Mouse (Mus musculus) hindbrain, embryonic 14.5 days (tissue): ENCODE results near the gene Pip4k2b. TPM values are rescaled to one million over a fixed set of nuclear protein-coding genes. Genes with fewer than 3 reads are reported as not detected.
A peak's percentile ranks its signal among the peaks of the same experiment; 100 is the strongest.

Experiments used
- ATAC-seq: fragments of 200-750 bp; cut with Nextera tagmentation; 2 replicates; pipeline ENCODE4 v1.8.0; 2017; ENCODE audit warnings: moderate number of reproducible peaks, mild to moderate bottlenecking, moderate TSS enrichment, moderate library complexity; ENCODE audit not compliant: low FRiP score
- DNase-seq: peaks from one replicate; pipeline ENCODE4 v3.0.0-alpha.2; 2015; ENCODE audit warnings: low spot score
- H3K27ac ChIP-seq: fragments of 300-500 bp; sonication (generic); 2 replicates; pipeline ENCODE4 v1.5.1; 2014; ENCODE audit warnings: mild to moderate bottlenecking, moderate library complexity
- H3K27me3 ChIP-seq: fragments of 300-500 bp; sonication (generic); 2 replicates; pipeline ENCODE4 v1.6.1; 2014; ENCODE audit warnings: mild to moderate bottlenecking, low read length, mixed read lengths; ENCODE audit not compliant: control insufficient read depth, insufficient read depth
- H3K36me3 ChIP-seq: fragments of 300-500 bp; sonication (generic); replicated peaks from 2 replicates; pipeline ENCODE4 v1.6.1; 2014; ENCODE audit not compliant: control insufficient read depth, insufficient read depth
- H3K4me1 ChIP-seq: fragments of 300-500 bp; sonication (generic); replicated peaks from 2 replicates; pipeline ENCODE4 v1.6.1; 2014; ENCODE audit warnings: antibody characterized with exemption, low read length, mixed read lengths; ENCODE audit not compliant: control insufficient read depth, insufficient read depth
- H3K4me2 ChIP-seq: fragments of 300-500 bp; sonication (generic); replicated peaks from 2 replicates; pipeline ENCODE4 v1.6.1; 2014; ENCODE audit warnings: mild to moderate bottlenecking, moderate library complexity
- H3K4me3 ChIP-seq: fragments of 300-500 bp; sonication (generic); replicated peaks from 2 replicates; pipeline ENCODE4 v1.5.1; 2014; ENCODE audit warnings: mild to moderate bottlenecking, low read length
- H3K9ac ChIP-seq: fragments of 300-500 bp; sonication (generic); 2 replicates; pipeline ENCODE4 v1.6.1; 2014
- H3K9me3 ChIP-seq: fragments of 300-500 bp; sonication (generic); 2 replicates; pipeline ENCODE4 v1.6.1; 2016; ENCODE audit warnings: low read length; ENCODE audit not compliant: control insufficient read depth
- WGBS: fragments of 180-500 bp; shearing (Covaris S2); extraction: QIAGEN DNeasy Blood & Tissue Kit; methylation state at CpG from one replicate; pipeline ENCODE4 v1.1.7; 2014; 5-methylcytosine and 5-hydroxymethylcytosine counted together
- polyA plus RNA-seq: library from polyadenylated mRNA; unstranded; fragments of >200 nt; fragmentation: Nextera tagmentation; extraction: Ambion mirVana; gene quantifications from 2 replicates; pipeline ENCODE4 v1.2.1, GENCODE M21; 2014

The Pip4k2b gene
- polyA plus RNA-seq, 1 experiment from 2014 or later = 5.2 TPM

DNA sequence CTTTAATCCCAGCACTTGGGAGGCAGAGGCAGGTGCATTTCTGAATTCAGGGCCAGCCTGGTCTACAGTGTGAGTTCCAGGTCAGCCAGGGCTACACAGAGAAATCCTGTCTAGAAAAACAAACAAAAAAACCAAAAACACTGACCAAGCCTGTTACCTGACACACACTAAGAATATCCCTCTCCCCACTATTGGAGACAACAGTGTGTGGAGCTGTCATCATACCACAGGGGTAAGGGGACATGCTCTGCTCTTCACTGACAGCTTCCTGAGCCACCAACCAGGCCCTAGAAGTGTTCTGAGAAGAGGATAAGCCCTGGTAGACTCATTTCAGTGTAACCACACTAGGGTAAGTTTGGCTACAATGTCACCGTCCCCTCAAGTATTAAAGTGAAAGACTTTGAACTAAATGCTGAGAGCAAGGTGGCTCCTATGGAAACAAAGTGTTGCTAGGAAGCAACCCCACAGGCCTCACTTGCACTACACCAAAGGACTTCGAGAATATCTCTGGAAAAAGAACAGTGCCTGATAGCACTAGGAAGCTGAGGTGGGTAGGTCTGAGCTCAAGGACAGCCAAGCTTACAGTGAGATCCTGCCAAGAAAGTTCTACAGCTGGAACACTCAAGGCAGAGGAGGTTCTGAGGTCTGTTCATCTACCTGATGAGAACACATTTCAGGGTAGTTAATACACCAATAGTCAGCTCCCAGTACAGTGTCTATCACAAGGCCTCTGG is 35.6 kb upstream of the Pip4k2b start:
- H3K27me3 ChIP-seq = no peaks in the 10 kb centered on the region
- DNase-seq (no peak), ATAC-seq (no peak)
- H3K36me3 ChIP-seq = peaks cover 57% of the 10 kb centered on the region
- no peak overlapping the region for H3K27ac ChIP-seq
- H3K4me2 ChIP-seq = peak overlapping the region; percentile 86
- 0 out of 2 replicates have a peak overlapping the region, but pooled peaks have one; percentile 92 for H3K4me3 ChIP-seq
- no peaks in the 10 kb centered on the region for H3K9me3 ChIP-seq
- peak overlapping the region; percentile 98 for H3K9ac ChIP-seq
- peaks cover 19% of the 10 kb centered on the region; the same call in 1 of the 2 replicates for H3K4me1 ChIP-seq
- 87% methylated on average over 2 of the region's 2 CpGs for WGBS

DNA sequence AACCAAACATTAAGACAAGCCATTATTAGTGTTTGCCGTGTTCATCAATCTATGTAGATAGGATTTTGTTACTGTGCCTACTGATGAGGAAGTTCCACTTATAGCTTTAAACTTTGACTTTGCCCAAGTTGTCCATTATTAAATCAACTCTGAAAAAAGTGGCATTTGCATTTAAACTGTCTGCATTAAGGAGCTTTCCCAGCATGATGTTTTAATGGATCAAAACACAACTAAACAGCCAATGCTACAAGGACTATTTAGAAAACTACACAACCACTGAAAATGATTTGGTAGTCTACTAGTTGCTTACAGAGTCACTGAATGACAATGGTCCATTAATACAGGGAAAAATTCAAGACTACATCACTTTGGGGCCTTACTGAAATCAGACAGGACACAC is 34.4 kb upstream of the Pip4k2b start:
- no peak overlapping the region for H3K4me2 ChIP-seq
- no peak overlapping the region for H3K9ac ChIP-seq
- H3K4me1 ChIP-seq = peaks cover 19% of the 10 kb centered on the region; the same call in 1 of the 2 replicates
- DNase-seq (no peak), ATAC-seq (no peak)
- H3K27me3 ChIP-seq = no peaks in the 10 kb centered on the region
- H3K27ac ChIP-seq = no peak overlapping the region
- H3K9me3 ChIP-seq = no peaks in the 10 kb centered on the region
- H3K36me3 ChIP-seq = peaks cover 61% of the 10 kb centered on the region
- 95% methylated on average over 1 of the region's 1 CpGs for WGBS
- H3K4me3 ChIP-seq = no peak overlapping the region

- H3K4me2 ChIP-seq = no peak overlapping the region
- 53% methylated on average over 2 of the region's 2 CpGs for WGBS
Observed at GRCm38 (mm10) chr11:97777129-97777529, 32.6 kb upstream of the Pip4k2b start.

DNA sequence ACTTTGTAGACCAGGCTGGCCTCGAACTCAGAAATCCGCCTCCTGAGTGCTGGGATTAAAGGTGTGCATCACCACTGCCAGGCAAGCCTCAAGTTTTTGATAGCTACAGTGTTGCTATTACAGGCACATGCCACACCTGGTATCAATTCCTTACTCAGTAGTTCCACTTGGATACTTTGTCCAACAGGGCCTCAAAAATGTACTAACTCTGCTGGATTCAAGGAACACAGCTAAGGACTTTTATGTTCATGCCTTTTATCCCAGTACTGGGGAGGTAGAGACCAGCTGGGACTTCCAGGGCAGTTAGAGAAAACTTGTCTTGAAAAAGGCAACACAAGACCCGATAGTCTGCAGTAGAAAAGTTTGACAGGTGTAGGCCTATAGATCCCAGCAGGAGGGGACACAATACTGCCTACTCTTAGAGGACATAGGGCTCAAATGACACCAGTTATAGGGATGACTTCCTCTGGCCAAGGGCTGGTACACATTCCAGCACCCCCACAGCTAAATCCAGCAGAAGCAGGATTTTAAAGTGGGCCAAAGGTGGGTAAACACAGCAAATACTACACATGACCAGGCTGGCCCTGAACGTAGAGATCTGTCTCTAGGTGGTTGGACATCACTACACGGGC is 32.1 kb upstream of the Pip4k2b start:
- H3K36me3 ChIP-seq = peaks cover 61% of the 10 kb centered on the region
- no peaks in the 10 kb centered on the region for H3K27me3 ChIP-seq
- ATAC-seq (no peak), DNase-seq (no peak)
- no peak overlapping the region for H3K4me2 ChIP-seq
- peaks cover 15% of the 10 kb centered on the region; the same call in 1 of the 2 replicates for H3K4me1 ChIP-seq
- H3K4me3 ChIP-seq = no peak overlapping the region
- no peak overlapping the region for H3K9ac ChIP-seq
- no peak overlapping the region for H3K27ac ChIP-seq
- no peaks in the 10 kb centered on the region for H3K9me3 ChIP-seq
- WGBS = 56% methylated on average over 5 of the region's 5 CpGs

More at GRCm38 (mm10) chr11:97777129-97777529, 32.6 kb upstream of the Pip4k2b start:
- no peaks in the 10 kb centered on the region for H3K27me3 ChIP-seq
- no peak overlapping the region for H3K27ac ChIP-seq
- peaks cover 15% of the 10 kb centered on the region; the same call in 1 of the 2 replicates for H3K4me1 ChIP-seq
- peak; percentile 35 for DNase-seq
- no peaks in the 10 kb centered on the region for H3K9me3 ChIP-seq
- H3K4me3 ChIP-seq = no peak overlapping the region
- no peak overlapping the region for H3K9ac ChIP-seq
- ATAC-seq = peak; percentile 27; the same call in 1 of the 2 replicates
- H3K36me3 ChIP-seq = peaks cover 61% of the 10 kb centered on the region

- H3K4me3 ChIP-seq = no peak within 1 kb of the TSS
- ATAC-seq = no peak
Observed at GRCm38 (mm10) chr11:97775808-97776496, 31.4 kb upstream of the Pip4k2b start, which contains the start of gene 1700001P01Rik. 1700001P01Rik (minus strand) TSS chr11:97775918.

DNA sequence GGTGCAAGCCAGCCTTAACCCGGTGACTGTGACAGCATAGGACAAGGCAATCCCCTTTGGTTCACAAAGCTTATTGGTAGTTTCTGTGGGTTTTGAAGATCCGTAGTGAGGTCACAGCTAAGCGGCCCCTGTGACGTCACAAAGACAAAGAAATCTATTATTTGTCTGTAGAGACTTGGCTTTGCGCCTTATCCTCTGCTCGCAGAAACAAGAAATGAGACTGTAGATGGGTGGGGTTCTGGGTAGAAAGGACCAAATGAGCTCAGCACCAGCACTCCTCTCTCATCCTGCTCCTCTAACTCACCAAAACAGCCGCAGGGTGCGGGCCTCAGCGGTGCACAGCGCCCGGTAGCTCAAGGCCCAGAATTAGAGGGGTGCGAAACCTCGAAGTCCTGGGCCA is 30.7 kb upstream of the Pip4k2b start:
- Histone ChIP-seq H3K27me3 (no peaks in the 10 kb centered on the region), H3K36me3 (peaks cover 50% of the 10 kb centered on the region)

More at GRCm38 (mm10) chr11:97775808-97776496, 31.4 kb upstream of the Pip4k2b start, which contains the start of gene 1700001P01Rik:
- WGBS = 44% methylated on average over 17 of the region's 17 CpGs
- Histone ChIP-seq H3K4me1 (peaks cover 11% of the 10 kb centered on the region; the same call in 1 of the 2 replicates), H3K27ac (no peak within 1 kb of the TSS), H3K4me2 (no peak within 1 kb of the TSS), H3K9me3 (no peaks in the 10 kb centered on the region), H3K36me3 (peaks cover 57% of the 10 kb centered on the region), H3K27me3 (no peaks in the 10 kb centered on the region), H3K9ac (no peak within 1 kb of the TSS)
- no peak for DNase-seq

DNA sequence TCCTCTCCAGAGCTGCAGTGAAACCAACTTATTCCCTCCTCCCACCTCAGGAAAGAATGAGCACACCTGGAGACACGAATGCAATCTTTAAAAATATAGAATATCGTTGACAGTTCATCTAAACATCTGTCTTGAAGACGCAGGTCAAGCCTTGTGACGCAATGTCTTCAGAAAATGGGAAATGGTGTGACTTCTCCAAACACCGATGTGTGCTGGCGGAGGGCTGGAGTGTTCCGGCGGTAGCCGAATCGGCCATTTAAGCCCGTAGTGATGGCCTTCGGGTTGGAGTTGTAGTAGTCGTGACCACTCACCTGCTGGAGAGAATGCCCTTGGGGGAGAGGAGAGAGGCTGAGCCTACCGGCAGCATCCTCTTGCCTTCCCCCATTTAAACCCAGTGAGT is 26.9 kb upstream of the Pip4k2b start:
- Histone ChIP-seq H3K27me3 (no peaks in the 10 kb centered on the region), H3K4me1 (no peaks in the 10 kb centered on the region), H3K9me3 (no peaks in the 10 kb centered on the region), H3K36me3 (peaks cover 14% of the 10 kb centered on the region), H3K4me2 (no peak overlapping the region), H3K27ac (no peak overlapping the region), H3K4me3 (no peak overlapping the region), H3K9ac (no peak overlapping the region)
- ATAC-seq (no peak), DNase-seq (no peak)
- 82% methylated on average over 14 of the region's 14 CpGs for WGBS

More for the DNA sequence above, 30.7 kb upstream of the Pip4k2b start:
- no peak overlapping the region for H3K27ac ChIP-seq
- no peak for ATAC-seq
- no peak overlapping the region for H3K9ac ChIP-seq
- H3K9me3 ChIP-seq = no peaks in the 10 kb centered on the region
- peaks cover 4% of the 10 kb centered on the region; the same call in 1 of the 2 replicates for H3K4me1 ChIP-seq
- 81% methylated on average over 13 of the region's 13 CpGs for WGBS
- no peak overlapping the region for H3K4me2 ChIP-seq
- no peak overlapping the region for H3K4me3 ChIP-seq
- DNase-seq = no peak

DNA sequence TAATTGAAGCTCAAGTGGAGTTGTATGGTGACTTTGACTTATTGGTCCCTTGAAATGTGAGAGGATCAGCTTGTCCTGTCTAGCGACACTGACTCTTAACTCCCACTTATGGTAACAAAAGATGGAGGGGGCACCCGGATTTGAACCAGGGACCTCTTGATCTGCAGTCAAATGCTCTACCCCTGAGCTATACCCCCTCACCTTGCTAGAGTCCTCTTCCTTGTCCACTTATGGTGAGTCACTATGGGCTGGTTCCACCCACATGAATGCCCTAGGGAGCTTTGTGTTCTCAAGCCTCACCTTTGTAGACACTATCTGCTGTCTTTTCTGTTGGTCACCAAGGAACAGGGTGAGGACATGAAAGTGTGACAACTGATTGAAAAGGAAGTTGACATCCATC is 25.2 kb upstream of the Pip4k2b start:
- no peaks in the 10 kb centered on the region for H3K27me3 ChIP-seq
- no peak overlapping the region for H3K9ac ChIP-seq
- no peaks in the 10 kb centered on the region for H3K9me3 ChIP-seq
- no peak overlapping the region for H3K4me2 ChIP-seq
- DNase-seq = no peak
- no peak for ATAC-seq
- H3K36me3 ChIP-seq = no peaks in the 10 kb centered on the region
- H3K4me1 ChIP-seq = peaks cover 10% of the 10 kb centered on the region
- 53% methylated on average over 2 of the region's 2 CpGs for WGBS
- H3K27ac ChIP-seq = no peak overlapping the region
- H3K4me3 ChIP-seq = no peak overlapping the region
